Mouse (Mus musculus) lung, adult 18-20 months (tissue): ENCODE results near the gene Tmprss9.
"Not testable (repeated sequence)": the region's sequence is repeated elsewhere in the genome, so short reads cannot be mapped to it uniquely, and the experiment has no call there.

Experiments
- DNase-seq, 2 experiments: peaks; one replicate each; pipeline ENCODE4 v3.0.0; 2022; ENCODE audit warnings: mixed read lengths in 2 of 2

The Tmprss9 gene

DNA sequence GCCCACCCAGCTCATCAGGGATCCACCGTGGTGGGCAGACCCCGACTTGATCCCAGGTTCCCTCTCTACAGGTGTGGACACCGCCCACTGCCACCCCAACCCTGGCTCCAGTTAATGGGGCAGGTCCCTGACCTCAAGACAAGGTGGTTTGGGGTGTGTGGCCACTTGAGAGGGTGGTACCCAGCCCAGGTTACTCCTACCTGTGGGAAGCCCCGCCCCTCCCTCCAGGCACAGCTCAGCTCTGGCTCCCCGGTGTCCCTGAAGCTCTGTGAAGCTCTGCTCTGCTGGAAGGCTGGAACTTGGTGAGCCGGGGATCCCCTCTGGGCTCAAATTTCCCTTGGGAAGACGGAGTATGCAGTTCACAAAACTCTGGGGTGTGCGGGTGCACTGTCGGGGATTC, at the start of gene Tmprss9:
Gene Tmprss9, plus strand, starts transcription at position 268 of the 400 bp plus-strand sequence.
- DNase-seq, result no peak

DNA sequence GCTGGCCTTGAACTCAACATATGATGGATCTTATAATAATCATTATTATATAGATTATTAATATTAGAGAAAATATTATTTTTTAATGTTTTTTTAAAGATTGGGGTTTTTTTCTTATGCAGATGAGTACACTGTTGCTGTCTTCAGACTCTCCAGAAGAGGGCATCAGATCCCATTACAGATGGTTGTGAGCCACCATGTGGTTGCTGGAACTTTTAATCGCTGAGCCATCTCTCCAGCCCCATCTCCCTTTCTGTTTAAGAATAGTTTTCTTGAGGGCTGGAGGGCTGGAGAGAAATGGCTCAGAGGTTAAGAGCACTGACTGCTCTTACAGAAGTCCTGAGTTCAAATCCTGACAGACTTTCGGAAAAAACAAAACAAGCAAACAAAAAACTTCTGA, 49.7 kb upstream of the Tmprss9 start:
- DNase-seq, result peak in 1 of 2 experiments; percentile 38

DNA sequence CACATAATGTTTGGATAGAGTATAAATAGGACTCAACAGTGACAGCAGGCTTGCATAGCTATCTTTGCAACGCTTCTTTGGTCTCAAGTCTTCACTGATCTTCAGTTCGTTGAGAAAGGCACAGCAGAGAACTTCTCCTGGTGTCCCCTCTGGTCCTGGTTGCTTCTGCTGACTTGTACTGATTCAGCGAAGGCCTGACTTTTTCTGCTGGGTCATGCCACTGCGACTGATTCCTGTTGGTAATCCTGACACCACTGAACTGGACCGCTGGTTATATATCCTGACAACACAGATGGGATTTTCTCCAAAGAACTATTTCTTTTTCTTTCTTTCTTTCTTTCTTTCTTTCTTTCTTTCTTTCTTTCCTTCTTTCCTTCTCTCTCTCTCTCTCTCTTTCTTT, 49.1 kb upstream of the Tmprss9 start:
- DNase-seq, result no peak

- DNase-seq, result no peak
Measured at GRCm38 (mm10) chr10:80823316-80823715, 48.3 kb upstream of the Tmprss9 start.

- no peak for DNase-seq
Measured at GRCm38 (mm10) chr10:80823847-80824643, 47.6 kb upstream of the Tmprss9 start.

DNA sequence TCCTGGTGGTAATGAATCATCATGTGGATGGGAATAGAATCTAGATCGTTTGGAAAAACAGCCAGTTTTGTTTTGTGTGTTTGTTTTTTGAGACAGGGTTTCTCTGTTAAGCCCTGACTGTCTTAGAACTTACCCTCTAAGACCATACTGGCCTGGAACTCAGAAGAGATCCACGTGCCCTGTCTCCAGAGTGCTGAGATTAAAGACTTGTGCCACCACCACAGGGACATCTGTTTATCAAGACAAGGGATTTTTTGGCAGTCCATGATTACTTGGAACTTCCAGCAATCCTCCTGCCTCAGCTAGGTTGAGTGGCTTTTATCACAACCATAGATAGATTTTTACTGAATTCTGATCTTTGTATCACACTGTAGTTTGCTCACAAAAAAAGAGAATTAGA, 46.8 kb upstream of the Tmprss9 start:
- no peak for DNase-seq

DNA sequence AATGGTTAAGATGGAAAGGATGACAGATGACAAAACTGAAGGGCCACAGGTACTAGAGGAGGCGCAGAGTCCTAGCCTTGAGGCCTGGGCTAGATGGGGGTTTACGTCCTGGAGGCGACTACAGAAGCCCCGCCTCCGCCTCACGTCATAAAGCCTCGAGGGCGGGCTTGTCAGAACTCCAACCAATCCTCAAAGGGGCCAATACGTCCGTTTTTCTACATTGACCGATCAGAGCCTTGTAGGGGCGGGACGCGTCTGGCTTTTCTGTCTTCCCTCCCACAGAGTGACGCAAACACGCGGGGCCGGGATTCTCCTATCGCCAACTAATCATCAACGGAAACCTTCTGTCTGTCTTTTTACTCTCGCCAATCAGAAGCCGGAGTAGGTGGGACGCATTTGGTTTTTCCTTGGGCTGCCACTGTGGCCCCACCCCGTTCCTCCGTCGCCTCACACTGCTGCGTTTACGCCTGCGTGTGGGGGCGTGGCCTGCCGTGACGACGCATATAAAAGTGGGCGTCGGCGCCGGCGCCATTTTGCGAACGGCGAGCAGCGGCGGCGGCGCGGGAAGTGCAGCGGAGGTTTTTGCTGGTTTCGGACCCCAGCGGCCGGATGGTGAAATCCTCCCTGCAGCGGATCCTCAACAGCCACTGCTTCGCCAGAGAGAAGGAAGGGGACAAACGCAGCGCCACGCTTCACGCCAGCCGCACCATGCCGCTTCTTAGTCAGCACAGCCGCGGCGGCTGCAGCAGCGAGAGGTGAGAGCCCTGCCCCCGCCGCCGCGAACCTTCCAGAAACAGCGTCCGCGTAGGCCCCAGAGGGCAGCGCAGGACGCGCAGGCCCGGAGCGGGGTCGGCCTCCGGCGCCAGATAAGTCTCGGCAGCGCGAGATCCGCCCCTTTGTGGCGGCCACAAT, 45.2 kb upstream of the Tmprss9 start, which contains the start of gene Oaz1:
Gene Oaz1, plus strand, starts transcription at position 506 of the 912 bp plus-strand sequence.
- DNase-seq, result peak; percentile 100

DNA sequence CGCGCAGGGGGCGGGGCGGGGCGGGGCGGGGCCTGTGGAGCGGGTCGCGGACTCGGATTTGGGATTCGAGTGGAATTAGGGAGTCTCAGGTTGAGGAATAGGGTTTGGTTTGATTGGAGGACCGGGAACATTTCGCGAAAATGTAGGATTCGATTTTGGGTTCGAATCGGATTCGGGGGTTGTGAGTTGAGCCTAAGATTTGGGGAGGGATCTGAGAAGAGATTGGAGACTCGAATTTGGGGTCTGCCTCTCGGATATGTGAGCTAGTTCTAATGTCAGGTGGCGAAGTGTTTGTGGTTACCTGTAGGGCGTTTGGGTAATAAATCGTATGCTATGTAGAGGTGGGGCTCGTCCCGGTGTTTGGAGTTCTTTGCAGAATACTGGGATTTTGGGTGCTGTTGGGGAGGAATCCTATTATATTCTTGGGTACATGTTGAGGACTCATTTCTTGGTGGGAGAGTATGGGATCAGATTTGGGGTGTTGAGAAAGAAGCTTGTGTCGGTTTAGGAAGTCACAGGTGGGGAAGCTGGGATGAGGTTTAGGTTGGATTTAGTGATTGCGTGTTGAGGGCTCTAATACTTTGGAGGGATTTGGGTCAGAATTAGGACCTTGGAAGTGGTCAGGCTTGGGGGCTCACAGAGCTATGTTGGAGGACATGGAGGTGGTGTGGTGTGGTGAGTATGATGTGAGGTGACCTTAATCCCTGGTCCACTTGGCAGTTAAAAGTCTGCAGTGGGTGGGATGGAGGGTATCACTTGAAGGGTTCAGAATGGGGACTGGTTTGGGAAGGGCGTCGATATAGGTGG, 44.4 kb upstream of the Tmprss9 start:
- no peak for DNase-seq

GRCm38 (mm10) chr10:80827870-80828420, 43.7 kb upstream of the Tmprss9 start:
- DNase-seq, result no peak

- DNase-seq, result not testable (repeated sequence)
Measured at GRCm38 (mm10) chr10:80828587-80828986, 43.1 kb upstream of the Tmprss9 start.

GRCm38 (mm10) chr10:80829359-80830278, 42.0 kb upstream of the Tmprss9 start:
- DNase-seq, result no peak

DNA sequence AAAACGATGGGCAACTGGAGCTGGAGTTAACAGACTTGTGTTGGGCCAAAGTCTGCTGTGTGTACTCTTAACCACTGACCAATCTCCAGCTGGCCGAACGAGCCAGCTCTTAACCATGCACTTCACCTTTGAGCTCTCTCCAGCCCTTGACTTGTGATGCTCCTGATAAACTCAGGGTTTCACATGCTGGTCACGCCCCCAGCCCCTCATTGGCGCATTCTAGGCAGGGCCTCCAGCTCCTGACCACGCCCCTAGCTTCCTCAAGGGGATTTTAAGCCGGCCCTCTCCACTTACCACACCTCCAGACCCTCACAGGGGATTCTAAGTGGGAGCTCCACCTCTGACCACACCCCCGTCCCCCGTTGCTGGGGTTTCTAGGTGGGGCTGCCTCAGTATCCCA, 40.5 kb upstream of the Tmprss9 start:
- DNase-seq, result peak; percentile 80 to 88

DNA sequence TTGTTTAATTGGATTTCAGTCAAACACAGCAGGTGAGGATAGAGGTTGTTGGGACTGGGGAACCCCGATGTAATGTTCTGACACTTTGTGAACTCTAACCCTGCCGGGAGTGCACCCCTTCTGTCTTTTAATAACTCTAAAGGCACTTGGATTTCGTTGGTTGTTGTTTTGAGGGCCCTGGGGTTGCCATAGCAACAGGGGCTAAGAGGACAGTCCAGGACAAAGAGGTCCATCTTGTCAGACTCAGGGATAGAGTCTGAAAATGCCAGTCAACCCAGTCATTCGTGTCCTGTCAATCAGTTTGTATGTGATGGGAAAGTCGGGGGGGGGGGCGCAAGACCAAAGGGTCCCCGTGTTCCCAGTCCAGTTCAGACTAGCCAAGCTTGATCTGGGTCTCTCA, 38.8 kb upstream of the Tmprss9 start:
- DNase-seq, result no peak

GRCm38 (mm10) chr10:80835617-80836016, 36.0 kb upstream of the Tmprss9 start:
- no peak for DNase-seq

DNA sequence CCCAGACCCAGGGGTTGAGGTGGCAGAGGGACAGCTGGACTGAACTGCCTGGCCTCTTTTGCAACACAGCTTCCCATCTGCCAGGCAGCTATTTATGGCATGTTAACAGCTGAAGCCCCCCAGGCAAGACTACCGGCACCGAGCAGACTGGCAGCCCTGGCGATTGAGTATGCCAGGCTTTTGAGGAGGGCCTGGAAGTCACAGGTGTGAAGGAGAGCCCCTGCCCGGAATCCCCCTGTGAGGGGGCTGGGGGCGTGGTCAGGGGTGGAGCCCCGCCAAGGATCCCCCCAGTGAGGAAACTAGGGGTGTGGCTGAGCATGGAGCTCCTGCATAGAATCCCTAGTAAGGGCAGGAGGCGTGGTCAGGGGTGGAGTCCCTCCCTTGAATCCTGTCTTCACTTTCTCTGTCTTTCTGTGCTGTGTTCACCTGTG, 34.7 kb upstream of the Tmprss9 start:
- no peak for DNase-seq

DNA sequence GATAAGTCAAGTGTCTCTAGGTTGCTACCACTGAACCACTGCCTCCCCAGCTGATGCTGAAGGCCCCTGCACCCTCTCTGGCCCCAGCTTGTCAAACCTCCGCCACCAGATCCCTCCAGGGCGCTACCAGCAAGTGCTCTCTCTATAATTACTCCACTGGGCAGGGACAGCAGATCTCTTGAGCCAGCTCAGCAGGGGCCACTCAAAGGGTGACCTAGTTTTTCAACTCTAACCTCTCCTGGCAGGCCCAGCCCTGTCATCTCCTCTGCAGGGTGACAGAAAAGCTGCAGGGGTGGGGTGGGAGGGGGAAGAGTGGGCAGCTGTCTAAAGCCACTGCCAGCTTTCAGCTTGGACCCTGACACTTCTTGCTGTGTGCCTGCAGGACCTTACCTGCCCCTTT, 33.8 kb upstream of the Tmprss9 start:
- no peak for DNase-seq

DNA sequence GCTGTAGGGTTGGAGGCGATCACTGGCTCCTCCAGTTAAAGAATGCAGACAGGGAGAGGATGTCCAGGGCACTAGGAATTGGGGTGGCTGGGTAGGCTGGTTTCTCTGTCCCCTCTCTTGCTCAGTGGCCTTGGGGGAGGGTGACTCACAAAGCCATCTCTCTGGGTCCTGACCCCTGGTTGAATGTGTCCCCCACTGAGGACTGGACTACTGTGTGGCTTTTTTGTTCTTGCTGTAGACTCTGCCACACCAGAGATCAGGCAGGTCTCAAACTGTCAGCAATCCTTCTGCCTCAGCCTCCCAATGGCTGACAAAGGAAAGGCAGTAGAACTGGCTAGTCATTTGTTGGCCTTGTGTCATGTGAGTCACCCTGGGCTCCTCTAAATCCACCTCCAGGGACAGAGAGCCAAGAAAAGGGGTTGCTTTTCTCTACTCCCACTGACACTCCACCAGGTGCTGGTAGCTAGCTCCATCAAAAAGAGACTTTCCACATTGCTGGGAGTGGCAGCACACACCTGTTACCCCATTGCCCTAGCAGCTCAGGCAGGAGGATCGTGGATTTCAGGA, 33.2 kb upstream of the Tmprss9 start:
- DNase-seq, result no peak

DNA sequence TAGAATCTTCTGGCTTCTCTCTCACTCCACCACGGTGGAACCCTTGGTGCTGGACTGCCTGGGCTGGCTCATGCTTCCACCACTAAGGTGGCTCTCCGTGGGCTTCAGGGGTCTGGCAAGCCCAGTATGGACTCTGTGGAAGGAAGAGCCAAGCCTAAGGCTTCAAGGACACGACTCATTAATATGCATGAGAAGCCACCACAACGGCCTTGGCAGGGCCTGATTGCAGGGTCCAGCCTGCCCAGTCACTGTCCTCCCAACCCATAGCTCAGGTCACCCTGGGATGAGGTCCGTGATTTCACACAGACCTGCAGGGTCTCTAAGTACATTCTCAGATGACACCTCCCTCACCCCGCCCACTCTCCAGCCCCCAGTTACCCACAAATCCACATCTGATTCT, 31.8 kb upstream of the Tmprss9 start:
- DNase-seq, result no peak

GRCm38 (mm10) chr10:80841685-80842084, 30.0 kb upstream of the Tmprss9 start:
- DNase-seq, result no peak

DNA sequence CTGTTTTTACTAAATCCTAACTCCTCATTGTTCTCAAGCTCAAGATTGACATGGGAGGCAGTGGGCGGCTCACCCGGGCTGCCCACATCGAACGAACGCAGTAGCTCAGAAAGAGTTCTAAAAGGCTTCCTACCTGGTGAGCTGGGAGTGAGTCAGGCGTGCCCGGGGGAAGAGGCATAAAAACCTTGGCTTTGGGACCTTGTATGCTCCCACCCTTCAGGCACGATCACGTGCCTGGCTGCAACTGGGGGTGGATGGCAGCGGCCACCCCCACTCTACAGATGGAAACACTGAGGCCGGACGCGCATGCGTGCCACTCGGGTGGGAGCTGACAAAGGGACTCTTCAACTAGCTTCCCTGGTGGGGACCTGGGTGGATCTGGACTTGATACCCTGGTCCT, 29.3 kb upstream of the Tmprss9 start:
- DNase-seq, result no peak
